Mouse (Mus musculus) embryonic facial prominence, embryonic 11.5 days (tissue): ENCODE results near the gene Dip2b. TPM values are rescaled to one million over a fixed set of nuclear protein-coding genes. Genes with fewer than 3 reads are reported as not detected.

Experiments used
- ATAC-seq: fragments of 200-750 bp; cut with Nextera tagmentation; replicated peaks from 2 replicates; pipeline ENCODE4 v1.8.0; 2017; ENCODE audit warnings: low read depth; ENCODE audit not compliant: insufficient number of reproducible peaks, low FRiP score, low TSS enrichment
- DNase-seq: peaks from one replicate; pipeline ENCODE4 v3.0.0-alpha.2; 2015; ENCODE audit warnings: low spot score
- H3K27ac ChIP-seq: fragments of 300-500 bp; sonication (generic); replicated peaks from 2 replicates; pipeline ENCODE4 v1.5.1; 2014; ENCODE audit warnings: mild to moderate bottlenecking, low read depth, low read length, control low read depth
- H3K27me3 ChIP-seq: fragments of 300-500 bp; sonication (generic); 2 replicates; pipeline ENCODE4 v1.6.1; 2014; ENCODE audit warnings: mild to moderate bottlenecking, low read length, moderate library complexity, mixed read lengths; ENCODE audit not compliant: control insufficient read depth, insufficient read depth
- H3K36me3 ChIP-seq: fragments of 300-500 bp; sonication (generic); replicated peaks from 2 replicates; pipeline ENCODE4 v1.6.1; 2014; ENCODE audit warnings: low read depth, mild to moderate bottlenecking, low read length, moderate library complexity, mixed read lengths; ENCODE audit not compliant: control insufficient read depth, insufficient read depth
- H3K4me1 ChIP-seq: fragments of 300-500 bp; sonication (generic); 2 replicates; pipeline ENCODE4 v1.6.1; 2014; ENCODE audit warnings: low read length, mixed read lengths; ENCODE audit not compliant: control insufficient read depth, insufficient read depth
- H3K4me2 ChIP-seq: fragments of 300-500 bp; sonication (generic); 2 replicates; pipeline ENCODE4 v1.6.1; 2014; ENCODE audit warnings: low read depth, mild to moderate bottlenecking, control low read depth, low read length, moderate library complexity
- H3K4me3 ChIP-seq: fragments of 300-500 bp; sonication (generic); 2 replicates; pipeline ENCODE4 v1.5.1; 2014; ENCODE audit warnings: low read depth, low read length, control low read depth
- H3K9ac ChIP-seq: fragments of 300-500 bp; sonication (generic); replicated peaks from 2 replicates; pipeline ENCODE4 v1.6.1; 2014; ENCODE audit warnings: mild to moderate bottlenecking, control low read depth, low read length
- H3K9me3 ChIP-seq: fragments of 300-500 bp; sonication (generic); replicated peaks from 2 replicates; pipeline ENCODE4 v1.6.1; 2016; ENCODE audit warnings: mild to moderate bottlenecking, low read length, inconsistent platforms, mixed read lengths; ENCODE audit not compliant: control insufficient read depth
- WGBS: fragments of 180-500 bp; shearing (Covaris S2); extraction: QIAGEN DNeasy Blood & Tissue Kit; methylation state at CpG from one replicate; pipeline ENCODE4 v1.1.7; 2014; 5-methylcytosine and 5-hydroxymethylcytosine counted together
- polyA plus RNA-seq: library from polyadenylated mRNA; unstranded; fragments of >200 nt; fragmentation: Nextera tagmentation; extraction: Ambion mirVana; gene quantifications from 2 replicates; pipeline ENCODE4 v1.2.1, GENCODE M21; 2014

The Dip2b gene
- polyA plus RNA-seq, 1 experiment from 2014 or later, result 15.4 TPM

- no peak for ATAC-seq
- Histone ChIP-seq H3K9ac (no peak overlapping the region), H3K9me3 (no peaks in the 10 kb centered on the region), H3K4me1 (no peaks in the 10 kb centered on the region), H3K27me3 (no peaks in the 10 kb centered on the region), H3K4me3 (no peak overlapping the region), H3K27ac (no peak overlapping the region), H3K4me2 (no peak overlapping the region), H3K36me3 (peaks cover 7% of the 10 kb centered on the region)
- whole genome bisulfite sequencing, result 77% methylated on average over 14 of the region's 14 CpGs
- DNase-seq, result peak; percentile 28
Measured at GRCm38 (mm10) chr15:100188962-100189404, 150.5 kb downstream of the Dip2b start.

DNA sequence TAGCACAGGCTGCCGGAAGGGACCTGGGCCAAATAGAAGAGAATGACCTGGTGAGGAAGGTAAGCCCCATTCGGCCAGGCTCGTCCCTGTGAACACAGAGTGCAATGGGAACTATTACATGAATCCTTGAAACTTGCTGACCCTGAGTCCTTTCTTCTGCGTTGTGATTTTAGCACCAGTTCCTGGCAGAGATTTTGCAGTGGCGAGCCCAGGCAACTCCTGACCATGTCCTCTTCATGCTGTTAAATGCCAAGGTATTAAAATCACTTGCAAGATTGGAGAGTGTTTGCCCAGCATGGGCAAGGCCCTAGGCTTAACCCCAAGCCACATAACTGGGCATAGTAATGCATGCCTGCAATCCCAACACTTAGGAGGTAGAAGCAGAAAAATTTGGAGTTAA, 151.6 kb downstream of the Dip2b start:
- 97% methylated on average over 5 of the region's 5 CpGs for WGBS
- no peak for ATAC-seq

GRCm38 (mm10) chr15:100198983-100199745, 160.7 kb downstream of the Dip2b start:
- no peaks in the 10 kb centered on the region for H3K4me1 ChIP-seq
- H3K9me3 ChIP-seq, result no peaks in the 10 kb centered on the region
- no peak overlapping the region for H3K27ac ChIP-seq
- DNase-seq (no peak), ATAC-seq (no peak)
- no peak overlapping the region for H3K4me2 ChIP-seq
- H3K27me3 ChIP-seq, result no peaks in the 10 kb centered on the region
- WGBS, result 84% methylated on average over 11 of the region's 11 CpGs
- no peaks in the 10 kb centered on the region; the same call in 1 of the 2 replicates for H3K36me3 ChIP-seq
- H3K4me3 ChIP-seq, result no peak overlapping the region
- H3K9ac ChIP-seq, result no peak overlapping the region

More for the DNA sequence above, 151.6 kb downstream of the Dip2b start:
- Histone ChIP-seq H3K4me1 (no peaks in the 10 kb centered on the region), H3K4me3 (no peak overlapping the region), H3K9me3 (no peaks in the 10 kb centered on the region), H3K36me3 (peaks cover 4% of the 10 kb centered on the region), H3K27me3 (no peaks in the 10 kb centered on the region), H3K4me2 (no peak overlapping the region), H3K27ac (no peak overlapping the region), H3K9ac (no peak overlapping the region)
- DNase-seq, result no peak

DNA sequence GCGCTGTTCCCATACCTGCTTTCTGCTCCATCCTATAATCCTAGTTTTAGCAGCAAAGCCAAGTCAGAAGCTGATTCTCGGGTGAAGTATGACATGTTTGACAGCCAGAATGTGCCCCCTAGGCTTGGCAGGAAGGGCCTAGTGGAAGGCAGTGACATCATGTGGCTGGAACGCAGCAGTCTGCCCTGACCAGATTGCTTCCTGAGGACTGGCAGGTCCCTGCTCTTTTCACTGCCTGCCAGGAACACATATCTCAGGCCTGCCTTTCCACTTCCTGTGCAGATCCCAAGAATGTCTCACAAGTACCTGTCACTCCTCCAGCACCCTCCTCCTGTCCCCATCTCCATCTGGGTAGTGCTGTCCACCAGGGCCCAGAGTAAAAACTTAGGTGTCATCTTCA, 161.3 kb downstream of the Dip2b start:
- H3K36me3 ChIP-seq, result no peaks in the 10 kb centered on the region; the same call in none of the 2 replicates
- no peak for ATAC-seq
- no peaks in the 10 kb centered on the region for H3K27me3 ChIP-seq

GRCm38 (mm10) chr15:100201806-100202205, 163.3 kb downstream of the Dip2b start:
- H3K27ac ChIP-seq, result no peak overlapping the region
- DNase-seq (no peak), ATAC-seq (no peak)
- no peak overlapping the region for H3K4me3 ChIP-seq
- WGBS, result 82% methylated on average over 3 of the region's 3 CpGs
- no peaks in the 10 kb centered on the region for H3K4me1 ChIP-seq
- no peak overlapping the region for H3K9ac ChIP-seq
- no peak overlapping the region for H3K4me2 ChIP-seq
- H3K9me3 ChIP-seq, result no peaks in the 10 kb centered on the region
- H3K36me3 ChIP-seq, result no peaks in the 10 kb centered on the region; the same call in 1 of the 2 replicates
- H3K27me3 ChIP-seq, result no peaks in the 10 kb centered on the region

More for the DNA sequence above, 161.3 kb downstream of the Dip2b start:
- WGBS, result 78% methylated on average over 3 of the region's 3 CpGs
- no peak for DNase-seq
- Histone ChIP-seq H3K27ac (no peak overlapping the region), H3K4me1 (no peaks in the 10 kb centered on the region), H3K9me3 (no peaks in the 10 kb centered on the region), H3K9ac (no peak overlapping the region), H3K4me3 (no peak overlapping the region), H3K4me2 (no peak overlapping the region)

DNA sequence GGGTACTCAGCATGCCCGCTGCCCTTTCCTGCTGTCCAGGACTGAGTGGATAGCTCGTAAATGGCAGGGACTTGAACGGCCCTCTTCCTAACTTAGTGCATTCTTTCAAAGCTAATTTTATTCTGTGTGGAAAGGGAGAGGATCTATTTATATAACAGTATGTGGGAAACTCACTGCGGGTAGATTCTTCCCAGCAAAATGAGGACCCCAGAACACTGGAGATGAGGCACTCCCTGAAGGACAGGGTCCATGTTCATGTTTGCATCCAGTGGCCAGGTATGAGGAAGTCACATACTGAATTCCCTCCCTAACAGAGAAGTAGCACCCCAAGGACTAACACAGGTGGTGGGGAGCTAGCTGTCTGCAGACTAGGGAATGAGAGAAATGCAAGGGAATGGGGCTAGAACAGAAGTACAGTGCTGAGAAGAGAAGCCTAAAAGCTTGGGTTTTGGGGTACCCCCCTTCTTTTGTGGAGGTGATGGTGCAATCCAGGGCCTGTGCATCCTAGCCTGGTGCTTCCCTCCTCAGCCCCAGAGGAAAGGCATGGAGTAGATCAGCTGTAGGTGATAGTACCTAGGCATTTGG, 164.1 kb downstream of the Dip2b start:
- Histone ChIP-seq H3K27me3 (no peaks in the 10 kb centered on the region), H3K27ac (no peak overlapping the region), H3K4me3 (no peak overlapping the region), H3K9me3 (no peaks in the 10 kb centered on the region), H3K4me2 (no peak overlapping the region), H3K4me1 (no peaks in the 10 kb centered on the region), H3K9ac (no peak overlapping the region), H3K36me3 (no peaks in the 10 kb centered on the region; the same call in 1 of the 2 replicates)
- 96% methylated on average over 4 of the region's 4 CpGs for WGBS
- ATAC-seq (no peak), DNase-seq (no peak)

DNA sequence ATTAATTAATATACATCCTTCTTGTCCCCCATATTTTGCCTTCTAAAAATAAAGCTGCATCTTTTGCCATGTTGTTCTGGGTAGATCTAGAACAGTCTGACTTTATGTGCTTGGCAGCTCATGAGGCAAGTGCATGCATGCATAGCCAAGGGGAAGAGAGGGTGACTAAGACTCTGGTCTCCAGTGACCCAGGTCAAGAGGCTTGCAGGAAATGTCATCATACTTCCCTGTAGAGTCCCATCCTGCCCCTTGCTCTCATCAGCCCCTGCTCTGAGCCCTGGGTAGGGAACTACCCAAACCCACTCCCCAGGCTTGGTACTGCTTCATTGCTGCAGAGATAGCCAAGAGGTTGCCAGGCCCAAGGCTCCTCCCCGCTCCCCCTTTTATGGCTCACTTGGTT, 166.1 kb downstream of the Dip2b start:
- Histone ChIP-seq H3K9ac (no peak overlapping the region), H3K36me3 (peaks cover 2% of the 10 kb centered on the region), H3K27ac (no peak overlapping the region), H3K4me3 (no peak overlapping the region), H3K4me1 (no peaks in the 10 kb centered on the region), H3K27me3 (no peaks in the 10 kb centered on the region), H3K9me3 (no peaks in the 10 kb centered on the region), H3K4me2 (no peak overlapping the region)
- WGBS, result 95% methylated on average over 1 of the region's 1 CpGs
- no peak for DNase-seq
- no peak for ATAC-seq

GRCm38 (mm10) chr15:100210013-100210412, 171.5 kb downstream of the Dip2b start:
- H3K4me2 ChIP-seq, result no peak overlapping the region
- no peaks in the 10 kb centered on the region for H3K4me1 ChIP-seq
- WGBS, result 95% methylated on average over 3 of the region's 3 CpGs
- peaks cover 13% of the 10 kb centered on the region for H3K36me3 ChIP-seq
- no peak for DNase-seq
- no peaks in the 10 kb centered on the region for H3K27me3 ChIP-seq
- H3K9me3 ChIP-seq, result no peaks in the 10 kb centered on the region
- no peak overlapping the region for H3K9ac ChIP-seq
- ATAC-seq, result no peak
- no peak overlapping the region for H3K27ac ChIP-seq
- H3K4me3 ChIP-seq, result no peak overlapping the region
